Mouse (Mus musculus): ENCODE data around the gene Dspp. TPM values are rescaled to one million over a fixed set of nuclear protein-coding genes. Genes with fewer than 3 reads are reported as not detected.

Gene Dspp
- not detected in 2 replicates for polyA plus RNA-seq (2014; fragmentation: Nextera tagmentation; extraction: Ambion mirVana)

- no peak for ATAC-seq (ENCODE audit: low FRiP score)
Observed at GRCm38 (mm10) chr5:104170412-104170811, at the start of gene Dspp. Gene Dspp, plus strand, starts transcription at chr5:104170712.

DNA sequence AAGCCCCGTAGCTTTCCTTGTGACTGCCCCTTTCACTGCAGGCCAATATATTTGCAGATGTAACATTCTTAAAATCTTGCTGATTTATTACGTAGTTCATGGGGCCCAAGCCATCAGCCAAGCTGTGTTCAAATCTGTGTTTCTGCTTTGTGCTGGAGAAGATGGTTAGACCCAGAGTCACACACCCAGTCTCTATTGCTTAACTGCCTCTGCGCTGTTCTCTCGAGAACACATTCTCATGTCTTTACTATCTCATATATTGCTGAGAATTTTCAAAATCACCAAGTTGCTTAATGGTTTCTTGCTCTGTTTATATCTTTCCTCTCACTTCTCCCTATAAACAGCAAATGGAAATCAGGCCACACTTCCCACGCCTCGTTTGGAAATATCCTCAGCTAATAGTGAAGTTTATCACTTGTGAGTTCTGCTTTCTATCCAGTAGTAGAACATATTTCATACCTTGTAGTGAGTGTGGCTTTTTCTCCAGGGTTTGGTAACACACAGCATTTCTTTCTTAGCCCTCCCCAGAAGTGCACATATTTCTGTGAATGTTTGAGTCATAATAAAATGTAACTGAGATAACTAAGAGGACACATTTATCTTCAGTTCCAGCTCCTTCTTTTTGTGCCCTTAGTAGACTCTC, 46.4 kb upstream of the Dspp start:
- Histone ChIP-seq H3K9me3 (ENCODE audit: control insufficient read depth, low read length) (no peaks in the 10 kb centered on the region), H3K36me3 (ENCODE audit: control insufficient read depth, insufficient read depth, low read length) (no peaks in the 10 kb centered on the region), H3K9ac (ENCODE audit: low read length) (no peak overlapping the region), H3K4me3 (ENCODE audit: low read depth, low read length) (no peak overlapping the region), H3K4me1 (ENCODE audit: control insufficient read depth, insufficient read depth, low read length) (no peaks in the 10 kb centered on the region), H3K4me2 (no peak overlapping the region), H3K27me3 (ENCODE audit: control insufficient read depth, insufficient read depth, low read length) (no peaks in the 10 kb centered on the region), H3K27ac (ENCODE audit: low read depth, low read length) (no peak overlapping the region)
- WGBS, result 93% methylated on average over 6 of the region's 6 CpGs
- DNase-seq (ENCODE audit: low spot score, missing footprints) (no peak), ATAC-seq (ENCODE audit: low FRiP score) (no peak)

More at GRCm38 (mm10) chr5:104170412-104170811, at the start of gene Dspp:
- H3K4me3 ChIP-seq (ENCODE audit: low read depth, low read length), result no peak within 1 kb of the TSS
- H3K4me2 ChIP-seq, result no peak within 1 kb of the TSS
- no peak for DNase-seq (ENCODE audit: low spot score, missing footprints)
- H3K9ac ChIP-seq (ENCODE audit: low read length), result no peak within 1 kb of the TSS
- H3K27ac ChIP-seq (ENCODE audit: low read depth, low read length), result no peak within 1 kb of the TSS
- H3K36me3 ChIP-seq (ENCODE audit: control insufficient read depth, insufficient read depth, low read length), result no peaks in the 10 kb centered on the region
- H3K27me3 ChIP-seq (ENCODE audit: control insufficient read depth, insufficient read depth, low read length), result no peaks in the 10 kb centered on the region
- no peaks in the 10 kb centered on the region for H3K4me1 ChIP-seq (ENCODE audit: control insufficient read depth, insufficient read depth, low read length)
- H3K9me3 ChIP-seq (ENCODE audit: control insufficient read depth, low read length), result no peaks in the 10 kb centered on the region
- 89% methylated on average over 7 of the region's 7 CpGs for WGBS

DNA sequence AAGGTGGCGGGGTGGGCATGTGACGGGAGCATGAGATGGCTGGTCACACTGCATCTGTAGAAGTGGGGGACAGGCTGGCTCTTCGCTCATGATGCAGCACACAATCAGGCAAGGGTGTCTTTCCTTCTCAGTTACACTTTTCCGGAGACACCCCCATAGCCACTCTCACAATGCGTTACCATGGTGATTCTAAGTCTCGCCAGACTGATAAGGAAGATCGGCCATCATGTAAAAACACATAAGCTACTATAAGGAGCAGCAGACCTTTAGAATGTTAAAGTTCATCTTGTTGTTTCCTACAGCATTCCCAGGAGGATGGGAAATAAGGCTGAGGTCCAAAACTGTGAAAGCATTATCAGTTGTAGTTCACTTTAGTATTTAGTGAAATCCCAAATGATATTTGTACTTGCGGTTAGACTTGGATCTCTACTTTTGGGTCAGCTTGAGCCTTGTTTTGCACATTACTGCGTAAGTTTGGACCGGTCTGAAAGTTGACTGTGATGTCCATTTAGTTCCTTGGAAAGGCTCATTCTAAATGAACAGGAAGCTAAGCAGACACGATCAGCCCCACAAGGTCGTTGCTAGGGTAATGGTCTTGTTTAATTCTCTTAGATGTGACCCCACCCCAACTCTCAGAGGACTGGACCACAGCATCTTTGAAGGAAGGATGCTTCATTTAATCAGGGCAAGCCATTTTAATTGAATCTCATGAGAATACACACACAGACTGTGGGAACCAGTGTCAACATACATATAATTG, 43.8 kb upstream of the Dspp start:
- no peaks in the 10 kb centered on the region for H3K9me3 ChIP-seq (ENCODE audit: control insufficient read depth, low read length)
- no peak for ATAC-seq (ENCODE audit: low FRiP score)
- WGBS, result 90% methylated on average over 12 of the region's 12 CpGs
- H3K4me3 ChIP-seq (ENCODE audit: low read depth, low read length), result no peak overlapping the region
- DNase-seq (ENCODE audit: low spot score, missing footprints), result no peak
- H3K27me3 ChIP-seq (ENCODE audit: control insufficient read depth, insufficient read depth, low read length), result no peaks in the 10 kb centered on the region
- H3K4me1 ChIP-seq (ENCODE audit: control insufficient read depth, insufficient read depth, low read length), result no peaks in the 10 kb centered on the region
- no peak overlapping the region for H3K27ac ChIP-seq (ENCODE audit: low read depth, low read length)
- H3K36me3 ChIP-seq (ENCODE audit: control insufficient read depth, insufficient read depth, low read length), result no peaks in the 10 kb centered on the region
- no peak overlapping the region for H3K4me2 ChIP-seq
- no peak overlapping the region for H3K9ac ChIP-seq (ENCODE audit: low read length)

GRCm38 (mm10) chr5:104127351-104127750, 43.2 kb upstream of the Dspp start:
- H3K4me1 ChIP-seq (ENCODE audit: control insufficient read depth, insufficient read depth, low read length), result no peaks in the 10 kb centered on the region
- H3K27me3 ChIP-seq (ENCODE audit: control insufficient read depth, insufficient read depth, low read length), result no peaks in the 10 kb centered on the region
- WGBS, result 84% methylated on average over 1 of the region's 1 CpGs
- DNase-seq (ENCODE audit: low spot score, missing footprints) (no peak), ATAC-seq (ENCODE audit: low FRiP score) (no peak)
- H3K9me3 ChIP-seq (ENCODE audit: control insufficient read depth, low read length), result no peaks in the 10 kb centered on the region
- no peak overlapping the region for H3K4me2 ChIP-seq
- no peak overlapping the region for H3K4me3 ChIP-seq (ENCODE audit: low read depth, low read length)
- no peak overlapping the region for H3K27ac ChIP-seq (ENCODE audit: low read depth, low read length)
- H3K9ac ChIP-seq (ENCODE audit: low read length), result no peak overlapping the region
- no peaks in the 10 kb centered on the region for H3K36me3 ChIP-seq (ENCODE audit: control insufficient read depth, insufficient read depth, low read length)

GRCm38 (mm10) chr5:104128281-104129031, 42.1 kb upstream of the Dspp start:
- DNase-seq (ENCODE audit: low spot score, missing footprints) (peak; percentile 83), ATAC-seq (ENCODE audit: low FRiP score) (no peak)
- 76% methylated on average over 12 of the region's 12 CpGs for WGBS
- H3K4me1 ChIP-seq (ENCODE audit: control insufficient read depth, insufficient read depth, low read length), result no peaks in the 10 kb centered on the region
- no peak overlapping the region for H3K9ac ChIP-seq (ENCODE audit: low read length)
- H3K9me3 ChIP-seq (ENCODE audit: control insufficient read depth, low read length), result no peaks in the 10 kb centered on the region
- no peaks in the 10 kb centered on the region for H3K27me3 ChIP-seq (ENCODE audit: control insufficient read depth, insufficient read depth, low read length)
- no peak overlapping the region for H3K4me2 ChIP-seq
- no peak overlapping the region for H3K4me3 ChIP-seq (ENCODE audit: low read depth, low read length)
- H3K36me3 ChIP-seq (ENCODE audit: control insufficient read depth, insufficient read depth, low read length), result no peaks in the 10 kb centered on the region
- H3K27ac ChIP-seq (ENCODE audit: low read depth, low read length), result no peak overlapping the region

DNA sequence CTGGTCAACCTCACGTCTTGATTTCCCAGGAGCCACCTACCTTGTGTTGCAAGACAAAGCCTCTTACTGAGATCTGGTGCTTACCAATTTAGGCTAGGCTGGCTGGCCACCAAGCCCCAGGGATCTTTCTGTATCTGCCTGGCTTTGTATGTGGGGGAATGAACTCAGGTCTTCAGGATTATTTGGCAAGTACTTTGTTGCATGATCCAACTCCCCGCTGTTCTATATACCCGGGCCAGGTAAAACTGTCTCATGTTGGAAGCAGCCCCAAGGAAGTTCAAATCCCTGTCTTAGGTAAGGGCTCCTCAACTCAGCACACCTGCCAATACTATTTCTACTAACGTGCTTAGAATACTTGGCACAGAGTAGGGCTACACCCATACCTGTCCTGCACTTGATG, 39.6 kb upstream of the Dspp start:
- no peak overlapping the region for H3K27ac ChIP-seq (ENCODE audit: low read depth, low read length)
- no peaks in the 10 kb centered on the region for H3K4me1 ChIP-seq (ENCODE audit: control insufficient read depth, insufficient read depth, low read length)
- no peaks in the 10 kb centered on the region for H3K27me3 ChIP-seq (ENCODE audit: control insufficient read depth, insufficient read depth, low read length)
- no peak for DNase-seq (ENCODE audit: low spot score, missing footprints)
- ATAC-seq (ENCODE audit: low FRiP score), result no peak
- H3K4me3 ChIP-seq (ENCODE audit: low read depth, low read length), result no peak overlapping the region
- H3K9ac ChIP-seq (ENCODE audit: low read length), result no peak overlapping the region
- WGBS, result 84% methylated on average over 4 of the region's 4 CpGs
- H3K36me3 ChIP-seq (ENCODE audit: control insufficient read depth, insufficient read depth, low read length), result no peaks in the 10 kb centered on the region
- H3K4me2 ChIP-seq, result no peak overlapping the region
- H3K9me3 ChIP-seq (ENCODE audit: control insufficient read depth, low read length), result no peaks in the 10 kb centered on the region

GRCm38 (mm10) chr5:104131544-104131943, 39.0 kb upstream of the Dspp start:
- whole genome bisulfite sequencing, result 79% methylated on average over 4 of the region's 4 CpGs
- no peaks in the 10 kb centered on the region for H3K9me3 ChIP-seq (ENCODE audit: control insufficient read depth, low read length)
- no peaks in the 10 kb centered on the region for H3K4me1 ChIP-seq (ENCODE audit: control insufficient read depth, insufficient read depth, low read length)
- DNase-seq (ENCODE audit: low spot score, missing footprints) (no peak), ATAC-seq (ENCODE audit: low FRiP score) (no peak)
- no peaks in the 10 kb centered on the region for H3K27me3 ChIP-seq (ENCODE audit: control insufficient read depth, insufficient read depth, low read length)
- H3K4me3 ChIP-seq (ENCODE audit: low read depth, low read length), result no peak overlapping the region
- H3K27ac ChIP-seq (ENCODE audit: low read depth, low read length), result no peak overlapping the region
- H3K36me3 ChIP-seq (ENCODE audit: control insufficient read depth, insufficient read depth, low read length), result no peaks in the 10 kb centered on the region
- no peak overlapping the region for H3K9ac ChIP-seq (ENCODE audit: low read length)
- H3K4me2 ChIP-seq, result no peak overlapping the region

- DNase-seq (ENCODE audit: low spot score, missing footprints) (no peak), ATAC-seq (ENCODE audit: low FRiP score) (no peak)
- H3K36me3 ChIP-seq (ENCODE audit: control insufficient read depth, insufficient read depth, low read length), result no peaks in the 10 kb centered on the region
- no peaks in the 10 kb centered on the region for H3K27me3 ChIP-seq (ENCODE audit: control insufficient read depth, insufficient read depth, low read length)
- H3K4me1 ChIP-seq (ENCODE audit: control insufficient read depth, insufficient read depth, low read length), result no peaks in the 10 kb centered on the region
- WGBS, result 82% methylated on average over 4 of the region's 4 CpGs
- no peak overlapping the region for H3K9ac ChIP-seq (ENCODE audit: low read length)
- no peaks in the 10 kb centered on the region for H3K9me3 ChIP-seq (ENCODE audit: control insufficient read depth, low read length)
- H3K4me2 ChIP-seq, result no peak overlapping the region
- no peak overlapping the region for H3K4me3 ChIP-seq (ENCODE audit: low read depth, low read length)
- no peak overlapping the region for H3K27ac ChIP-seq (ENCODE audit: low read depth, low read length)
Observed at GRCm38 (mm10) chr5:104133752-104134151, 36.8 kb upstream of the Dspp start.
